Mouse (Mus musculus) hindbrain, embryonic 13.5 days (tissue): ENCODE measurements around the gene Gm10722. TPM values are rescaled to one million over a fixed set of nuclear protein-coding genes. Genes with fewer than 3 reads are reported as not detected.
"Not testable (repeated sequence)": the region's sequence is repeated elsewhere in the genome, so short reads cannot be mapped to it uniquely, and the experiment has no call there.

Experiments used
- ATAC-seq: fragments of 200-750 bp; cut with Nextera tagmentation; 2 replicates; pipeline ENCODE4 v1.8.0; 2017; ENCODE audit warnings: moderate TSS enrichment; ENCODE audit not compliant: low FRiP score
- H3K27ac ChIP-seq: fragments of 300-500 bp; sonication (generic); 2 replicates; pipeline ENCODE4 v1.5.1; 2015; ENCODE audit warnings: inconsistent platforms, mild to moderate bottlenecking, moderate library complexity
- H3K27me3 ChIP-seq: fragments of 300-500 bp; sonication (generic); 2 replicates; pipeline ENCODE4 v1.6.1; 2015; ENCODE audit warnings: mild to moderate bottlenecking, inconsistent platforms
- H3K36me3 ChIP-seq: fragments of 300-500 bp; sonication (generic); 2 replicates; pipeline ENCODE4 v1.6.1; 2015; ENCODE audit warnings: mild to moderate bottlenecking, inconsistent platforms
- H3K4me1 ChIP-seq: fragments of 300-500 bp; sonication (generic); replicated peaks from 2 replicates; pipeline ENCODE4 v1.6.1; 2015; ENCODE audit warnings: inconsistent platforms
- H3K4me2 ChIP-seq: fragments of 300-500 bp; sonication (generic); 2 replicates; pipeline ENCODE4 v1.6.1; 2015; ENCODE audit warnings: inconsistent platforms, mild to moderate bottlenecking, moderate library complexity
- H3K4me3 ChIP-seq: fragments of 300-500 bp; sonication (generic); 2 replicates; pipeline ENCODE4 v1.5.1; 2015; ENCODE audit warnings: mild to moderate bottlenecking, inconsistent platforms
- H3K9ac ChIP-seq: fragments of 300-500 bp; sonication (generic); 2 replicates; pipeline ENCODE4 v1.6.1; 2015; ENCODE audit warnings: mild to moderate bottlenecking, inconsistent platforms
- H3K9me3 ChIP-seq: fragments of 300-500 bp; sonication (generic); 2 replicates; pipeline ENCODE4 v1.6.1; 2016; ENCODE audit warnings: inconsistent platforms
- WGBS: fragments of 180-500 bp; shearing (Covaris S2); methylation state at CpG from one replicate; pipeline ENCODE4 v1.1.7; 2015; 5-methylcytosine and 5-hydroxymethylcytosine counted together
- polyA plus RNA-seq: library from polyadenylated mRNA; unstranded; fragments of >200 nt; fragmentation: Nextera tagmentation; extraction: Ambion mirVana; gene quantifications from 2 replicates; pipeline ENCODE4 v1.2.1, GENCODE M21; 2015

Gm10722 gene
- polyA plus RNA-seq, 1 experiment from 2014 or later = not detected

DNA sequence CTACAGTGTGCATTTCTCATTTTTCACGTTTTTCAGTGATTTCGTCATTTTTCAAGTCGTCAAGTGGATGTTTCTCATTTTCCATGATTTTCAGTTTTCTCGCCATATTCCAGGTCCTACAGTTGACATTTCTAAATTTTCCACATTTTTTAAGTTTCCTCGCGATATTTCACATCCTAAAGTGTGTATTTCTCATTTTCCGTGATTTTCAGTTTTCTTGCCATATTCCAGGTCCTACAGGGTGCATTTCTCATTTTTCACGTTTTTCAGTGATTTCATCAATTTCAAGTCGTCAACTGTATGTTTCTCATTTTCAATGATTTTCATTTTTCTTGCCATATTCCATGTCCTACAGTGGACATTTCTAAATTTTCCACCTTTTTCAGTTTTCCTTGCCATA is 16.4 kb downstream of the Gm10722 start, which contains the start of gene Gm10719:
Gene Gm10719, plus strand, starts transcription at position 301 of the 400 bp plus-strand sequence.
- H3K4me3 ChIP-seq, H3K9me3 ChIP-seq, H3K9ac ChIP-seq, H3K27ac ChIP-seq, H3K4me1 ChIP-seq, H3K27me3 ChIP-seq, H3K4me2 ChIP-seq, H3K36me3 ChIP-seq, ATAC-seq: not testable (repeated sequence)
- 63% methylated on average over 2 of the region's 9 CpGs for WGBS

DNA sequence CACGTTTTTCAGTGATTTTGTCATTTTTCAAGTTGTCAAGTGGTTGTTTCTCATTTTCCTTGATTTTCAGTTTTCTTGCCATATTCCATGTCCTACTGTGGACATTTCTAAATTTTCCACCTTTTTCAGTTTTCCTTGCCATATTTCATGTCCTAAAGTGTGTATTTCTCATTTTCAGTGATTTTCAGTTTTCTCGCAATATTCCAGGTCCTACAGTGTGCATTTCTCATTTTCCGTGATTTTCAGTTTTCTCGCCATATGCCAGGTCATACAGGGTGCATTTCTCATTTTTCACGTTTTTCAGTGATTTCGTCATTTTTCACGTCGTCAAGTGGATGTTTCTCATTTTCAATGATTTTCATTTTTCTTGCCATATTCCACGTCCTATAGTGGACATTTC is 18.2 kb downstream of the Gm10722 start:
- H3K27me3 ChIP-seq, H3K4me3 ChIP-seq, H3K9ac ChIP-seq, H3K27ac ChIP-seq, H3K9me3 ChIP-seq, H3K36me3 ChIP-seq, H3K4me1 ChIP-seq, H3K4me2 ChIP-seq, ATAC-seq: not testable (repeated sequence)
- 65% methylated on average over 9 of the region's 9 CpGs for WGBS

DNA sequence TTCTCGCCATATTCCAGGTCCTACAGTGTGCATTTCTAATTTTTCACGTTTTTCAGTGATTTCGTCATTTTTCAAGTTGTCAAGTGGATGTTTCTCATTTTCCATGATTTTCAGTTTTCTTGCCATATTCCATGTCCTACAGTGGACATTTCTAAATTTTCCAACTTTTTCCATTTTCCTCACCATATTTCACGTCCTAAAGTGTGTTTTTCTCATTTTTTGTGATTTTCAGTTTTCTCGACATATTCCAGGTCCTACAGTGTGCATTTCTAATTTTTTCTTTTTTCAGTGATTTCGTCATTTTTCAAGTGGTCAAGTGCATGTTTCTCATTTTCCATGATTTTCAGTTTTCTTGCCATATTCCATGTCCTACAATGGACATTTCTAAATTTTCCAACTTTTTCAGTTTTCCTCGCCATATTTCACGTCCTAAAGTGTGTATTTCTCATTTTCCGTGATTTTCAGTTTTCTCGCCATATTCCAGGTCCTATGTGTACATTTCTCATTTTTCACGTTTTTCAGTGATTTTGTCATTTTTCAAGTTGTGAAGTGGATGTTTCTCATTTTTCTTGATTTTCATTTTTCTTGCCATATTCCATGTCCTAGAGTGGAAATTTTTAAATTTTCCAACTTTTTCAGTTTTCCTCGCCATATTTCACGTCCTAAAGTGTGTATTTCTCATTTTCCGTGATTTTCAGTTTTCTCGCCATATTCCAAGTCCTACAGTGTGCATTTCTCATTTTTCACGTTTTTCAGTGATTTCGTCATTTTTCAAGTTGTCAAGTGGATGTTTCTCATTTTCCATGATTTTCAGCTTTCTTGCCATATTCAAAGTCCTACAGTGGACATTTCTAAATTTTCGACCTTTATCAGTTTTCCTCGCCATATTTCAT is 19.4 kb downstream of the Gm10722 start:
- not testable (repeated sequence) for H3K36me3 ChIP-seq, H3K9me3 ChIP-seq, H3K4me1 ChIP-seq, H3K27ac ChIP-seq, H3K9ac ChIP-seq, H3K4me2 ChIP-seq, H3K27me3 ChIP-seq, H3K4me3 ChIP-seq
- 78% methylated on average over 17 of the region's 19 CpGs for WGBS
- ATAC-seq = peak; percentile 75

DNA sequence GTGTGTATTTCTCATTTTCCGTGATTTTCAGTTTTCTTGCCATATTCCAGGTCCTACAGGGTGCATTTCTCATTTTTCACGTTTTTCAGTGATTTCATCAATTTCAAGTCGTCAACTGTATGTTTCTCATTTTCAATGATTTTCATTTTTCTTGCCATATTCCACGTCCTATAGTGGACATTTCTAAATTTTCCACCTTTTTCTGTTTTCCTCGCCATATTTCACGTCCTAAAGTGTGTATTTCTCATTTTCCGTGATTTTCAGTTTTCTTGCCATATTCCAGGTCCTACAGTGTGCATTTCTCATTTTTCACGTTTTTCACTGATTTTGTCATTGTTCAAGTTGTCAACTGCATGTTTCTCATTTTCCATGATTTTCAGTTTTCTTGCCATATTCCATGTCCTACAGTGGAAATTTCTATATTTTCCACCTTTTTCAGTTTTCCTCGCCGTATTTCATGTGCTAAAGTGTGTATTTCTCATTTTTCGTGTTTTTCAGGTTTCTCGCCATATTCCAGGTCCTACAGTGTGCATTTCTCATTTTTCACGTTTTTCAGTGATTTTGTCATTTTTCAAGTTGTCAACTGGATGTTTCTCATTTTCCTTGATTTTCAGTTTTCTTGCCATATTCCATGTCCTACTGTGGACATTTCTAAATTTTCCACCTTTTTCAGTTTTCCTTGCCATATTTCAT is 21.7 kb downstream of the Gm10722 start:
- H3K27ac ChIP-seq, ATAC-seq: not testable (repeated sequence)
- 76% methylated on average over 11 of the region's 13 CpGs for WGBS

DNA sequence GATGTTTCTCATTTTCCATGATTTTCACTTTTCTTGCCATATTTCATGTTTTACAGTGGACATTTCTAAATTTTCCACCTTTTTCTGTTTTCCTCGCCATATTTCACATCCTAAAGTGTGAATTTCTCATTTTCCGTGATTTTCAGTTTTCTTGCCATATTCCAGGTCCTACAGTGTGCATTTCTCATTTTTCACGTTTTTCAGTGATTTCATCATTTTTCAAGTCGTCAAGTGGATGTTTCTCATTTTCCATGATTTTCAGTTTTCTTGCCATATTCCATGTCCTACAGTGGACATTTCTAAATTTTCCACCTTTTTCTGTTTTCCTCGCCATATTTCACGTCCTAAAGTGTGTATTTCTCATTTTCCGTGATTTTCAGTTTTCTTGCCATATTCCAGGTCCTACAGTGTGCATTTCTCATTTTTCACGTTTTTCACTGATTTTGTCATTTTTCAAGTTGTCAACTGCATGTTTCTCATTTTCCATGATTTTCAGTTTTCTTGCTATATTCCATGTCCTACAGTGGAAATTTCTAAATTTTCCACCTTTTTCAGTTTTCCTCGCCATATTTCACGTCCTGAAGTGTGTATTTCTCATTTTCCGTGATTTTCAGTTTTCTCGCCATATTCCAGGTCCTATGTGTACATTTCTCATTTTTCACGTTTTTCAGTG is 22.7 kb downstream of the Gm10722 start, which contains the start of gene Gm10718:
Gene Gm10718, plus strand, starts transcription at position 236 of the 673 bp plus-strand sequence.
- not testable (repeated sequence) for H3K27me3 ChIP-seq, H3K4me2 ChIP-seq, ATAC-seq, H3K4me1 ChIP-seq, H3K4me3 ChIP-seq, H3K27ac ChIP-seq, H3K9me3 ChIP-seq, H3K9ac ChIP-seq, H3K36me3 ChIP-seq
- WGBS = 75% methylated on average over 12 of the region's 13 CpGs

More for the DNA sequence above, 21.7 kb downstream of the Gm10722 start:
- not testable (repeated sequence) for H3K9me3 ChIP-seq, H3K4me2 ChIP-seq, H3K9ac ChIP-seq, H3K4me1 ChIP-seq, H3K4me3 ChIP-seq, H3K27me3 ChIP-seq, H3K36me3 ChIP-seq

DNA sequence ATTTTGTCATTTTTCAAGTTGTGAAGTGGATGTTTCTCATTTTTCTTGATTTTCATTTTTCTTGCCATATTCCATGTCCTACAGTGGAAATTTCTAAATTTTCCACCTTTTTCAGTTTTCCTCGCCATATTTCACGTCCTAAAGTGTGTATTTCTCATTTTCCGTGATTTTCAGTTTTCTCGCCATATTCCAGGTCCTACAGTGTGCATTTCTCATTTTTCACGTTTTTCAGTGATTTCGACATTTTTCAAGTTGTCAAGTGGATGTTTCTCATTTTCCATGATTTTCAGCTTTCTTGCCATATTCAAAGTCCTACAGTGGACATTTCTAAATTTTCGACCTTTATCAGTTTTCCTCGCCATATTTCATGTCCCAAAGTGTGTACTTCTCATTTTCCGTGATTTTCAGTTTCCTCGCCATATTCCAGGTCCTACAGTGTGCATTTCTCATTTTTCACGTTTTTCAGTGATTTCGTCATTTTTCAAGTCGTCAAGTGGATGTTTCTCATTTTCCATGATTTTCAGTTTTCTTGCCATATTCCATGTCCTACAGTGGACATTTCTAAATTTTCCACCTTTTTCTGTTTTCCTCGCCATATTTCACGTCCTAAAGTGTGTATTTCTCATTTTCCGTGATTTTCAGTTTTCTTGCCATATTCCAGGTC is 23.4 kb downstream of the Gm10722 start:
- 78% methylated on average over 16 of the region's 16 CpGs for WGBS
- H3K4me1 ChIP-seq, ATAC-seq: not testable (repeated sequence)

DNA sequence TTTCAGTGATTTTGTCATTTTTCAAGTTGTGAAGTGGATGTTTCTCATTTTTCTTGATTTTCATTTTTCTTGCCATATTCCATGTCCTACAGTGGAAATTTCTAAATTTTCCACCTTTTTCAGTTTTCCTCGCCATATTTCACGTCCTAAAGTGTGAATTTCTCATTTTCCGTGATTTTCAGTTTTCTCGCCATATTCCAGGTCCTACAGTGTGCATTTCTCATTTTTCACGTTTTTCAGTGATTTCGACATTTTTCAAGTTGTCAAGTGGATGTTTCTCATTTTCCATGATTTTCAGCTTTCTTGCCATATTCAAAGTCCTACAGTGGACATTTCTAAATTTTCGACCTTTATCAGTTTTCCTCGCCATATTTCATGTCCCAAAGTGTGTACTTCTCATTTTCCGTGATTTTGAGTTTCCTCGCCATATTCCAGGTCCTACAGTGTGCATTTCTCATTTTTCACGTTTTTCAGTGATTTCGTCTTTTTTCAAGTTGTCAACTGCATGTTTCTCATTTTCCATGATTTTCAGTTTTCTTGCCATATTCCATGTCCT is 24.3 kb downstream of the Gm10722 start, which contains the start of gene Gm10717:
Gene Gm10717, plus strand, starts transcription at position 506 of the 556 bp plus-strand sequence.
- H3K4me1 ChIP-seq, H3K27ac ChIP-seq, ATAC-seq, H3K9me3 ChIP-seq, H3K4me2 ChIP-seq, H3K9ac ChIP-seq, H3K4me3 ChIP-seq, H3K27me3 ChIP-seq, H3K36me3 ChIP-seq: not testable (repeated sequence)
- 72% methylated on average over 12 of the region's 12 CpGs for WGBS

More for the DNA sequence above, 23.4 kb downstream of the Gm10722 start:
- H3K36me3 ChIP-seq, H3K27ac ChIP-seq, H3K4me2 ChIP-seq, H3K4me3 ChIP-seq, H3K9me3 ChIP-seq, H3K9ac ChIP-seq, H3K27me3 ChIP-seq: not testable (repeated sequence)

DNA sequence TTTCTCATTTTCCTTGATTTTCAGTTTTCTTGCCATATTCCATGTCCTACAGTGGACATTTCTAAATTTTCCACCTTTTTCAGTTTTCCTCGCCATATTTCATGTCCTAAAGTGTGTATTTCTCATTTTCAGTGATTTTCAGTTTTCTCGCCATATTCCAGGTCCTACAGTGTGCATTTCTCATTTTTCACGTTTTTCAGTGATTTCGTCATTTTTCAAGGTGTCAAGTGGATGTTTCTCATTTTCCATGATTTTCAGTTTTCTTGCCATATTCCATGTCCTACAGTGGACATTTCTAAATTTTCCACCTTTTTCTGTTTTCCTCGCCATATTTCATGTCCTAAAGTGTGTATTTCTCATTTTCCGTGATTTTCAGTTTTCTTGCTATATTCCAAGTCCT is 24.9 kb downstream of the Gm10722 start:
- H3K9me3 ChIP-seq, H3K36me3 ChIP-seq, H3K9ac ChIP-seq, ATAC-seq, H3K27me3 ChIP-seq, H3K27ac ChIP-seq, H3K4me1 ChIP-seq, H3K4me2 ChIP-seq, H3K4me3 ChIP-seq: not testable (repeated sequence)
- WGBS = 73% methylated on average over 5 of the region's 6 CpGs

DNA sequence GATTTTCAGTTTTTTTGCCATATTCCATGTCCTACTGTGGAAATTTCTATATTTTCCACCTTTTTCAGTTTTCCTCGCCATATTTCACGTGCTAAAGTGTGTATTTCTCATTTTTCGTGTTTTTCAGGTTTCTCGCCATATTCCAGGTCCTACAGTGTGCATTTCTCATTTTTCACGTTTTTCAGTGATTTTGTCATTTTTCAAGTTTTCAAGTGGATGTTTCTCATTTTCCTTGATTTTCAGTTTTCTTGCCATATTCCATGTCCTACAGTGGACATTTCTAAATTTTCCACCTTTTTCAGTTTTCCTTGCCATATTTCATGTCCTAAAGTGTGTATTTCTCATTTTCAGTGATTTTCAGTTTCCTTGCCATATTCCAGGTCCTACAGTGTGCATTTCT is 25.4 kb downstream of the Gm10722 start:
- not testable (repeated sequence) for H3K27me3 ChIP-seq, H3K4me2 ChIP-seq, H3K9ac ChIP-seq, H3K9me3 ChIP-seq, ATAC-seq, H3K4me3 ChIP-seq, H3K4me1 ChIP-seq, H3K27ac ChIP-seq, H3K36me3 ChIP-seq
- 80% methylated on average over 5 of the region's 5 CpGs for WGBS

DNA sequence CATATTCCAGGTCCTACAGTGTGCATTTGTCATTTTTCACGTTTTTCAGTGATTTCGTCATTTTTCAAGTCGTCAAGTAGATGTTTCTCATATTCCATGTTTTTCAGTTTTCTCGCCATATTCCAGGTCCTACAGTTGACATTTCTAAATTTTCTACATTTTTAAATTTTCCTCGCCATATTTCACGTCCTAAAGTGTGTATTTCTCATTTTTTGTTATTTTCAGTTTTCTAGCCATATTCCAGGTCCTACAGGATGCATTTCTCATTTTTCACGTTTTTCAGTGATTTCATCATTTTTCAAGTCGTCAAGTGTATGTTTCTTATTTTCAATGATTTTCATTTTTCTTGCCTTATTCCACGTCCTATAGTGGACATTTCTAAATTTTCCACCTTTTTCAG is 26.0 kb downstream of the Gm10722 start:
- H3K27me3 ChIP-seq, H3K4me2 ChIP-seq, ATAC-seq, H3K4me1 ChIP-seq, H3K36me3 ChIP-seq, H3K9me3 ChIP-seq, H3K27ac ChIP-seq, H3K9ac ChIP-seq, H3K4me3 ChIP-seq: not testable (repeated sequence)
- 68% methylated on average over 9 of the region's 9 CpGs for WGBS

DNA sequence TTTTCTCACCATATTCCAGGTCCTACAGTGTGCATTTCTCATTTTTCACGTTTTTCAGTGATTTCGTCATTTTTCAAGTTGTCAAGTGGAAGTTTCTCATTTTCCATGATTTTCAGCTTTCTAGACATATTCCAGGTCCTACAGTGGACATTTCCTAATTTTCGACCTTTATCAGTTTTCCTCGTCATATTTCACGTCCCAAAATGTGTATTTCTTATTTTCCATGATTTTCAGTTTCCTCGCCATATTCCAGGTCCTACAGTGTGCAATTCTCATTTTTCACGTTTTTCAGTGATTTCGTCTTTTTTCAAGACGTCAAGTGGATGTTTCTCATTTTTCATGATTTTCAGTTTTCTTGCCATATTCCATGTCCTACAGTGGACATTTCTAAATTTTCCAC is 26.5 kb downstream of the Gm10722 start:
- not testable (repeated sequence) for H3K27ac ChIP-seq, H3K4me3 ChIP-seq, H3K36me3 ChIP-seq, H3K27me3 ChIP-seq, H3K4me1 ChIP-seq, H3K4me2 ChIP-seq, H3K9me3 ChIP-seq, H3K9ac ChIP-seq, ATAC-seq
- WGBS = 73% methylated on average over 9 of the region's 9 CpGs
